Mouse (Mus musculus) CH12.LX (cell line): ENCODE results near the gene Aunip.

Experiments used
- CTCF ChIP-seq, 2 experiments: IDR thresholded peaks in 1 of 2; conservative IDR thresholded peaks in 1 of 2; 2 replicates each; pipeline ENCODE4 v1.5.1; 2011 to 2012; ENCODE audit warnings: low read depth in 2 of 2, low read length in 2 of 2, improper control_type of control experiment in 1 of 2, inconsistent platforms in 1 of 2, mild to moderate bottlenecking in 1 of 2, moderate library complexity in 1 of 2
- ETS1 ChIP-seq: conservative IDR thresholded peaks from 2 replicates; pipeline ENCODE4 v1.6.1; 2012; ENCODE audit warnings: low read depth, mild to moderate bottlenecking, inconsistent platforms, low read length, improper control_type of control experiment, moderate library complexity
- HCFC1 ChIP-seq: IDR thresholded peaks from 2 replicates; pipeline ENCODE4 v1.6.1; 2012; ENCODE audit warnings: low read depth, mild to moderate bottlenecking, inconsistent platforms, low read length, improper control_type of control experiment
- JUND ChIP-seq: conservative IDR thresholded peaks from 2 replicates; pipeline ENCODE4 v1.6.1; 2011; ENCODE audit warnings: low read depth, low read length, improper control_type of control experiment
- MAZ ChIP-seq: IDR thresholded peaks from 2 replicates; pipeline ENCODE4 v1.6.1; 2012; ENCODE audit warnings: low read depth, mild to moderate bottlenecking, inconsistent platforms, low read length, improper control_type of control experiment, moderate library complexity
- POLR2A ChIP-seq: IDR thresholded peaks from 2 replicates; pipeline ENCODE4 v1.6.1; 2011; ENCODE audit warnings: low read depth, mild to moderate bottlenecking, improper control_type of control experiment, low read length
- SMC3 ChIP-seq: IDR thresholded peaks from 2 replicates; pipeline ENCODE4 v1.6.1; 2011; ENCODE audit warnings: low read depth, low read length, improper control_type of control experiment
- USF1 ChIP-seq: IDR thresholded peaks from 2 replicates; pipeline ENCODE4 v1.6.1; 2014; ENCODE audit warnings: low read depth, mild to moderate bottlenecking, inconsistent platforms, low read length, improper control_type of control experiment
- ZMIZ1 ChIP-seq: IDR thresholded peaks from 2 replicates; pipeline ENCODE4 v1.6.1; 2012; ENCODE audit warnings: low read depth, mild to moderate bottlenecking, inconsistent platforms, low read length, improper control_type of control experiment

- TF ChIP-seq CTCF (conservative IDR thresholded peaks at IDR 0.05 in 1 of 2, IDR thresholded peaks at IDR 0.05 in 1 of 2; ENCODE audit: low read depth in 2 of 2, low read length in 2 of 2) (no peak), POLR2A (no peak), JUND (no peak), SMC3 (no peak), ZMIZ1 (no peak), USF1 (no peak), ETS1 (no peak), MAZ (no peak), HCFC1 (no peak)
Observed at GRCm38 (mm10) chr4:134505966-134506594, 4.7 kb upstream of the Aunip start.
